Mouse (Mus musculus) ES-Bruce4 (cell line): ENCODE data around the gene Cope.

Experiments
- CTCF ChIP-seq: IDR thresholded peaks from one replicate; pipeline ENCODE4 v1.8.1; 2011; ENCODE audit warnings: low read depth, low read length
- POLR2A ChIP-seq: IDR thresholded peaks from one replicate; pipeline ENCODE4 v1.8.1; 2011; ENCODE audit warnings: low read length; ENCODE audit not compliant: insufficient read depth

DNA sequence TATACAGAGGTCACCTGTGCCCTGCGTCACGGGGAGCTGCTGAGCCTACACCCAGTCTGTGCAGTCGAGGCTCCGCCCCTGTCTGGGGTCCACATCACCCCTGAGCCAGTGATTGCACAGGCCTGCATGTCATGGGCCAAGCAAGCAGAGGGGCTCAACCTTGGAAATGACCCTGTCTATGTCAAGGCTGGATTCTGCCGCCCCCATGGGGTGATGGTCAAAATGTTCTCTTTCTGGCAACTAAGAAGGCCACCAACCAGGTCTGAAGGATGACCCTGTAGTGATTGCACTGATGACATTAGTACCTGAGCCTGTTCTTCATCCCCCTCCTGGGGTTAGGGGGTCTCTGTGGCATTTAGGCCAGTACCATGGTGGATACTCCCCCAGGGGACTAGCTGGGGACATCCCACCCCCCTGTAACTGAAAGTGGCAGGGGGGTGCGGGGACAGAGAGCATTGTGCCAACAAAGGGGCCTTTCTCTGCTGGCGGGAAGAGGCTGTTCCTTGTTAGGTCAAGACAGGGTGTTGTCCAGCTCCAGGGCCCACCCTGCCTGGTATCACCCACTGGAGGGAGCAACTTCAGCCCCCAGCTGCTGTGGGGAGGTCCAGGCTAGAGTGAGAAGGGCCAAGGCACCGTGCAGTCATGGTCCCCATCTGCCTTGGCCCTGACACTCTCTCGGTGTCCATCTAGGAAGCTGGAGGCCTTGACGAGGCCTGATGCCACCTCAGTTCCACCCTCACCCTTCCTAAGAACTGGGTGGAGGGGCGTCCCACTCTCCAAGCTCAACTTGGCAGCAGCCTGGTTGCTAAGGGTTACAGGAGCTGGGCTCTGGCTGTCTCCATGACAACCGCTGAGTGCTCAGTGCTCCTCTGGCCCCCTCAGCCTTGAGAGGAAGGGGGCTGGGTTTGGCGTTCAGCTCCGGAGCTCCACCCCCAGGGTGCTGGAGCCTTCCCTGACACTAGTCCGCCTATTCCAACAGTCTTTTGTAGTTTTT is 14.5 kb downstream of the Cope start:
- TF ChIP-seq CTCF (no peak), POLR2A (no peak)
